Mouse (Mus musculus) forebrain, embryonic 14.5 days (tissue): ENCODE results near the gene Fam174b. TPM values are rescaled to one million over a fixed set of nuclear protein-coding genes. Genes with fewer than 3 reads are reported as not detected.

Experiments
- ATAC-seq: fragments of 200-750 bp; cut with Nextera tagmentation; 2 replicates; pipeline ENCODE4 v1.8.0; 2017; ENCODE audit warnings: mild to moderate bottlenecking, moderate library complexity
- DNase-seq: peaks from one replicate; pipeline ENCODE4 v3.0.0-alpha.2; 2015; ENCODE audit warnings: low spot score
- H3K27ac ChIP-seq: fragments of 300-500 bp; sonication (generic); 2 replicates; pipeline ENCODE4 v1.5.1; 2014; ENCODE audit warnings: low read depth, mild to moderate bottlenecking, control low read depth, low read length, moderate library complexity
- H3K27me3 ChIP-seq: fragments of 300-500 bp; sonication (generic); replicated peaks from 2 replicates; pipeline ENCODE4 v1.6.1; 2014; ENCODE audit warnings: low read length, control low read depth, mixed read lengths; ENCODE audit not compliant: control insufficient read depth, insufficient read depth
- H3K36me3 ChIP-seq: fragments of 300-500 bp; sonication (generic); 2 replicates; pipeline ENCODE4 v1.6.1; 2014; ENCODE audit warnings: low read length, control low read depth; ENCODE audit not compliant: control insufficient read depth, insufficient read depth
- H3K4me1 ChIP-seq: fragments of 300-500 bp; sonication (generic); 2 replicates; pipeline ENCODE4 v1.6.1; 2014; ENCODE audit warnings: antibody characterized with exemption, low read length, control low read depth; ENCODE audit not compliant: control insufficient read depth, insufficient read depth
- H3K4me2 ChIP-seq: fragments of 300-500 bp; sonication (generic); 2 replicates; pipeline ENCODE4 v1.6.1; 2014; ENCODE audit warnings: mild to moderate bottlenecking, control low read depth, low read length
- H3K4me3 ChIP-seq: fragments of 300-500 bp; sonication (generic); 2 replicates; pipeline ENCODE4 v1.5.1; 2014; ENCODE audit warnings: low read depth, low read length, control low read depth
- H3K9ac ChIP-seq: fragments of 300-500 bp; sonication (generic); 2 replicates; pipeline ENCODE4 v1.6.1; 2014; ENCODE audit warnings: mild to moderate bottlenecking, low read length, control low read depth, moderate library complexity
- H3K9me3 ChIP-seq: fragments of 300-500 bp; sonication (generic); replicated peaks from 2 replicates; pipeline ENCODE4 v1.6.1; 2016; ENCODE audit warnings: low read length, control low read depth, mixed read lengths; ENCODE audit not compliant: control insufficient read depth
- WGBS: fragments of 180-500 bp; shearing (Covaris S2); extraction: QIAGEN DNeasy Blood & Tissue Kit; methylation state at CpG from one replicate; pipeline ENCODE4 v1.1.7; 2014; 5-methylcytosine and 5-hydroxymethylcytosine counted together
- polyA plus RNA-seq: library from polyadenylated mRNA; unstranded; fragments of >200 nt; fragmentation: Nextera tagmentation; extraction: Ambion mirVana; gene quantifications from 2 replicates; pipeline ENCODE4 v1.2.1, GENCODE M21; 2014

The Fam174b gene
- polyA plus RNA-seq, 1 experiment from 2014 or later: 13.2 TPM

DNA sequence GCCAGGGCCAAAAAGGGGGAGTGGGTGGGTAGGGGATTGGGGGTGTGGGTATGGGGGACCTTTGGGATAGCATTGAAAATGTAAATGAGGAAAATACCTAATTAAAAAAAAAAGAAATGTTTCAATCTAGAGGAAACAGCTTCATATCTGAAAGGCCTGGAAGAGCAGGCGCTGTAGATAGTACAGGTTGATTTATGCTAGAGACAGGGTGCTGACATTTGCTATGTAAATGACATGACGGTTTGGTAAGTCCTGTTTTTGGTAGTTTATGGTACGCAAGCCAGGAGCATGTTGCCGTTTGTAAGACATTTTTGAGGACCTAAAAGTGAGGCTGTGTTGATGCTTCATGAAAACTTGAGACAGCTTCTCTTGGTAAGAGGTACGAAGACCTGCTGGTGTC lies 24.6 kb downstream of the Fam174b start:
- Histone ChIP-seq H3K36me3 (no peaks in the 10 kb centered on the region), H3K4me1 (no peaks in the 10 kb centered on the region), H3K9ac (no peak overlapping the region), H3K4me3 (no peak overlapping the region), H3K27me3 (no peaks in the 10 kb centered on the region), H3K27ac (no peak overlapping the region), H3K9me3 (no peaks in the 10 kb centered on the region), H3K4me2 (no peak overlapping the region)
- ATAC-seq (no peak), DNase-seq (no peak)
- WGBS: 94% methylated on average over 5 of the region's 5 CpGs

DNA sequence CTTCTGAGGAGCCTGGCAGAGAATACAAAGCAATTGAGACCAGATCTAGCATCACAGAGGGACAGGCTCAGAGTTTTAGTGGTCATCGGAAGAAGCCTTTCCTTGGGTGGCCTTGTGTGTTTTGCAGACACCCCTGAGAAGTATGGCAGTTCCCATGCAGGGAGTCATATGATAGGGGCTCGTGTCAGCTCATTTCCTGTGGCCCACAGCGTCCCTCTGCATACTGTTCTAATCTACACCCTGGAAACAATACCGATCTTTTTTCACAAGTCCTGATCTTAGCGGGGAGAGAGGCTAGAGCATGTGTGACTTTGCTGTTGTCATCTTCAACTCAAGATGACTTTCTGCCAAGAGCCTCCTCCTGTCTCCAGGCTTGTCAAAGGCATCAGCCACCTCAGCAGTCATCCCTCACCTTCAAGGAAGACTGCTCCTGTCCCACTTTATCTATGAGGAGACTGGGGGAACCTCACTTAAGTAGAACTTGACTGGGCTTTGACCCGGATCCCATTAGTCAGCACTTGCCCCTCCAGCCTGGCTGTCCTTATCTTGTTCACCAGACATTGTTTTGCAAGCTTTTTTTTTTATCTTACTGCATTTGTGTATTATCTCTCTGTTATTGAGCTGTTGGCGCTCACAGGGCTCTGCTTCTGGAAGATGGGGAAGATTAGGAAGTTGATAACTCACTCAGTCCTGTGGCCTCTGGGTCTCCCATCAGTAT lies 25.2 kb downstream of the Fam174b start:
- DNase-seq (no peak), ATAC-seq (no peak)
- Histone ChIP-seq H3K36me3 (no peaks in the 10 kb centered on the region), H3K9me3 (no peaks in the 10 kb centered on the region), H3K4me3 (no peak overlapping the region), H3K27ac (no peak overlapping the region), H3K27me3 (no peaks in the 10 kb centered on the region), H3K4me2 (no peak overlapping the region), H3K4me1 (no peaks in the 10 kb centered on the region), H3K9ac (no peak overlapping the region)
- WGBS: 90% methylated on average over 7 of the region's 7 CpGs

DNA sequence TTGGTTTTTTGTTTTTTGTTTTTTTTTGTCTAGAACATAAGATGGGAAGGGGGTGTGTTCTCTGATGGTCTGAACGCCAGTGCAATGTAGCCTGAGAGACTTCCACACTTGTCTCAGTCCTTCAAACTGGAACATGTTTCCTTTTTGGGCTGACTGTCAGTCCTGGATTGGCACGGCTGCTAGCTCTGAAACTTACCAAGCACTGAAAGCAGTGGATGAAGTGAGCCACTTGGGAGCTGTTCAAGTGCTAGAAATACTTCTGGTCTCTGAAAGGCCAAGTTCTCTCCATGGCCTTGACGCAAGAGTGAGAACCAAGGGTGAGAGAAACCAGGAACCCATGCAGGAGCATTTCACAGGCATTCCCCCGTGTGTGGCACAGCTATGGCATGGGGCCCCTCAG lies 29.1 kb downstream of the Fam174b start:
- Histone ChIP-seq H3K4me2 (no peak overlapping the region), H3K4me1 (0 out of 2 replicates have a peak, but pooled peaks cover 5% of the 10 kb centered on the region), H3K27me3 (no peaks in the 10 kb centered on the region), H3K9me3 (no peaks in the 10 kb centered on the region), H3K9ac (no peak overlapping the region), H3K4me3 (no peak overlapping the region), H3K36me3 (no peaks in the 10 kb centered on the region), H3K27ac (no peak overlapping the region)
- WGBS: 95% methylated on average over 4 of the region's 4 CpGs
- DNase-seq (no peak), ATAC-seq (no peak)

DNA sequence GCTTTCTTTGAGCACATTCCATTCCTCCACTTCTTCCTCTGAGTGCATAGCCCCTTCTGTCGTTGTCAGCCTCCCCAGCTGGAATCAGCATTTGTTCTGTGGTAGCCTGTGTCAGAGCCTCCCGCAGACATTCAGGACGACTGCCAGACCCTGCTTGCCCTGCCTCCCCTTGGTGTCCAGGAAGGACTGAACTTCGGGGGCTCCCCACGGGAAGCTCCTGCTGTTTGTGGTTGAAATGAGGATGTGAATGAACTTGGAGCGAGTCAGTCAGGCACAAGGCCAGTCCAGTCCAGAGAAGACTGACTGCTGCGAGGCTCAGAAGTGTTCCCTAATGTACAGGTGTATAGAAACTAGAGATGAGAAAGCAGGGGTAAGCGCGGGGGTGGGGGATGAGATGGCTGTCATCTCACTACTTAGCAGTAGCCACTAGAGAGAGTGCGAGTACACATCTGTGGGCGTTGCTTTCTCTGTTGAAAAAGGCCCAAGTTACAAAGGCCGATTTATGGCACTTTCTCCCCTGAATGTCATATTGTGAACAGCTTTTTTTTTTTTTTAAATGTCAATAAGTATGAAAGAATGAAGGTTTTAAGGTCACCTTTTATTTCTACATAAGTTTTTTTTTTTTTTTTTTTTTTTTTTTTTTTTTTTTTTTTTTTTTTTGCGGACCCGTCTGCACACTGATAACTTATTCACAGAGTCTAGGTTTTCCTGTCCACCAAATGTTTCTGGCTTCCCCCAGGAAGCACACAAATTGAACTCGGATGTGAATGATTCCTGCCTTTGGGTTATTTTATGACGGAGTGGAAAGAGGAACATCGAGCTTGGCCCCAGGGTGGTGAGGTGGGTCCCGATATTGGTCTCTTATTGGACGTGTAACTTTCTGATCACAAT lies 31.5 kb downstream of the Fam174b start:
- H3K4me3 ChIP-seq: no peak overlapping the region
- H3K9ac ChIP-seq: no peak overlapping the region
- no peaks in the 10 kb centered on the region for H3K9me3 ChIP-seq
- no peaks in the 10 kb centered on the region for H3K27me3 ChIP-seq
- H3K27ac ChIP-seq: no peak overlapping the region
- ATAC-seq (peak; percentile 37; the same call in 1 of the 2 replicates), DNase-seq (peak; percentile 40)
- 0 out of 2 replicates have a peak, but pooled peaks cover 5% of the 10 kb centered on the region for H3K4me1 ChIP-seq
- no peaks in the 10 kb centered on the region for H3K36me3 ChIP-seq
- no peak overlapping the region for H3K4me2 ChIP-seq
- WGBS: 48% methylated on average over 19 of the region's 19 CpGs

DNA sequence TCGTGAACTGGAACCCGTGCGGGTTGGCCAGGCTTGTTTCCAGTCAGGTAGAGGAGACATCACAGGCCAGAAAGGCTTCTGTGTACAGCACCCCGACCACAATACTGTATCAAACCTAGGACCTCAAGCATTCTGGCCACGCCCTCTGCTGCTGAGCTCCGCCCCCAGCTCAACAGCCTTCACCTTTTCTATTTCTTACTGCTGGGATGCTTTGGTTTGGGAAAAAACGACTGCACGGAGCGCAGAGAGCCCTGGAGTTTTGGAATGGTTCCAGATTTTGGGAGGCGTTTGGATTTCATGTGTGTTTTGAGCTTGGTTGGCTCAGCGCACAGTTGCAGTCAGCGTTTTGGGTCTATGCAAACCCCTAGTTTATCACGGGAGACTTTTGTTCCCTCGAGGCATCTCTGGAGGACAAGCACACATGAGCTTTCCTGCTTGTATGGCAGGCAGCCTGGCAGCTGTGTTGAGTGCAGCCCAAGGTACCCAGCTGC lies 32.2 kb downstream of the Fam174b start:
- Histone ChIP-seq H3K4me2 (no peak overlapping the region), H3K36me3 (no peaks in the 10 kb centered on the region)
- peak; percentile 32; the same call in 1 of the 2 replicates for ATAC-seq

DNA sequence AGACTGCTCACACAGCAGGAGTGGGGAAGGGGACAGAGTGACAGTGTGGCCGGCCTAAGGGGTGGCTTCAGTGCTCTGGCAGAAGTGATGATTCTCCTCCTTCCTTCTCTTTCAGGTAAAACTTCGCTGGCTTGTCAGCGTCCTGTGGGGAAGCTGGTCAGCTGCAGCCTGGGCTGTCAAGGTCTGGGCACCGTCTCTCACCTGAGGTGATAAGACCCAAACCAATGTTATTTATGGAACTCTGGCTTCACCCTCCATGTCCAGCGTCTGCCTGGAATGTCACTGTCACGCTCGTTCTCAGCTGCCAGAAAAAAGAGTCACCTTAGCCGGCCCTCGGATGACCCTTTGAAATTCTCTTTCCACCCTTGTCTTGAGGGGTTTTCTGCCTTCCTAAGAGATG lies 34.7 kb downstream of the Fam174b start:
- no peaks in the 10 kb centered on the region for H3K27me3 ChIP-seq
- no peak for DNase-seq
- H3K4me1 ChIP-seq: 0 out of 2 replicates have a peak, but pooled peaks cover 5% of the 10 kb centered on the region
- 89% methylated on average over 9 of the region's 9 CpGs for WGBS
- H3K36me3 ChIP-seq: no peaks in the 10 kb centered on the region
- H3K9me3 ChIP-seq: no peaks in the 10 kb centered on the region
- no peak overlapping the region for H3K27ac ChIP-seq
- H3K4me2 ChIP-seq: no peak overlapping the region
- H3K4me3 ChIP-seq: no peak overlapping the region
- ATAC-seq: no peak
- H3K9ac ChIP-seq: no peak overlapping the region

More for the DNA sequence above, 32.2 kb downstream of the Fam174b start:
- Histone ChIP-seq H3K27me3 (no peaks in the 10 kb centered on the region), H3K4me1 (0 out of 2 replicates have a peak, but pooled peaks cover 5% of the 10 kb centered on the region), H3K4me3 (no peak overlapping the region), H3K9ac (no peak overlapping the region), H3K27ac (no peak overlapping the region), H3K9me3 (no peaks in the 10 kb centered on the region)
- 65% methylated on average over 14 of the region's 14 CpGs for WGBS
- DNase-seq: peak; percentile 42

DNA sequence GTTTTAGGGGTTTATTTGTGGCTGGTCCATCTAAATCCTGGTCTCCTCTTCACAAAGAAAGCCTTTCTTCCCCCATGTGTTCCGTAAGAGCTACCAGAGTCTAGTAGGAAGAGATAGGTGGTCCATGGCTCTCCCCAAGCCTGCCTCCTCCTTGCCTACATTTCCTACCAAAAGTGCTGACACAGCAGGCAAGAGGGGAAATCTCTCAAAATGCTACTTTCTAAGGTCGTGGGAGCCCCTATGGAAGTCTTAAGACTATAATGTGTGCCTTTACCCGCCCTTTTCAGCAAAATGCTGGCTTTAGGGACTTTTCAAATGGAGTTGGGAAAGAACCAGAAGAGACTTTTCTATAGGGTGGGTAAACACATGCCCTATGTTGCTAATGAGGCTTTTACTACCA lies 37.7 kb downstream of the Fam174b start:
- Histone ChIP-seq H3K36me3 (no peaks in the 10 kb centered on the region), H3K9me3 (no peaks in the 10 kb centered on the region), H3K4me3 (no peak overlapping the region), H3K4me2 (no peak overlapping the region), H3K4me1 (no peaks in the 10 kb centered on the region), H3K9ac (no peak overlapping the region), H3K27ac (no peak overlapping the region), H3K27me3 (no peaks in the 10 kb centered on the region)
- WGBS: 75% methylated on average over 3 of the region's 3 CpGs
- ATAC-seq (no peak), DNase-seq (no peak)

DNA sequence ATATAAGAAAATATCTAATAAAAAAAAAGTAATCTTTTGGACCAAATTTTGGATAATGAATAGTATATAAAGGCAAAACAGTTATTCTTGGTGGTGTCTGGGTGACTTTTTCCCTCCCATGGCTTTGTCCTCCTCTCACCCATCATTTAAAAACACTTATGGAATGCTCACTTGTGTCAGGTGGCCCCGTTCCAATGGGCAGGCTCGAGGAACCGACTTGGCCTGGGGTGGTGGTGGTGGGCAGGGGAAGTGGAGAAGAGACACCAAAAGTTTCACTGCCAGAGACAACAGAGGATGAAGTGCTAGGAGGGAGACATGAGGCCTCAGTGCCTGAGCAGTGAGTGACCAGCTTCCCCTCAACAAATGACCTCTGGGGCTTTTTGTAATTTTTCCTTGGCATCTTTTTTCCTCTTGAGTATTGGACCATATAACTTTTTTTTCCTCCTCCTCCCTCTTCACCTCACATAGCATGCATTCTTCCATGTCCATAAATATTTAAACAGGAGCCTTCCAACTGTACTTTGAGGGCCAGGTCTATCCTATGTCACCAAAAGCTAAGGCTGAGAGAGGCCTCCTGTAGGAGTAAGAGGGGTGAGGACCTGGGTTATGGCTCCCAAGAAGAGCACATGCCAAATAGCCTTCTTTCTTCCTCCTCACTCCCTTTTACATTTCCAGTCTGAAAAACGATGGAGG lies 44.8 kb downstream of the Fam174b start:
- Histone ChIP-seq H3K4me2 (no peak overlapping the region), H3K27ac (no peak overlapping the region), H3K4me1 (no peaks in the 10 kb centered on the region), H3K4me3 (no peak overlapping the region), H3K9me3 (no peaks in the 10 kb centered on the region), H3K27me3 (no peaks in the 10 kb centered on the region), H3K36me3 (no peaks in the 10 kb centered on the region), H3K9ac (no peak overlapping the region)
- no peak for DNase-seq
- WGBS: 88% methylated on average over 4 of the region's 4 CpGs
- ATAC-seq: no peak
